Mouse (Mus musculus): Measurements from ENCODE around the gene Pygo2. TPM values are rescaled to one million over a fixed set of nuclear protein-coding genes. Genes with fewer than 3 reads are reported as not detected.

Gene Pygo2
- total and polyA plus RNA-seq, 3 experiments, result 12.5 to 15.3 (median 14.4) TPM

DNA sequence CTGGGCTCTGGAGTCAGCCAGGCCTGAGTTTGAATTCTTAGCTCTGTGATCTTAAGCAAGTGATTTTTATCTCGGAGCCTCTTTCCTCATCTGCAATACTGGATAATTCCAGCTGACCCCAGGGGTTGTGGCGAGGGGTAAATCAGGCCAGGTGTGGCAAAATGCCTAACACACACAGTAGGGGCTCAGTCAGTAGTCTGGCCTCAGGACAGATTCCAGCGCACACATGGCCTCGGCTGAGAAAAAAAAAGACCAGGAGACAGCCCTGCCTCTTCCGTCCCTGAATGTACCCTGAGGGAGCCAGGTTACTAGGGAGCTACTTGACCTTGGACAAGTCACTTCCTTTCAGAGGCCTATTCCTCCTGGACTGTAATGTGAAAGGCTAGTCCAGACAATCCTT, 47.1 kb upstream of the Pygo2 start:
- H3K79me2 ChIP-seq (replicated peaks; ENCODE audit: control insufficient read depth, insufficient read depth, low read length), result no peaks in the 10 kb centered on the region; the same call in 1 of the 2 replicates
- no peak overlapping the region for H3K9ac ChIP-seq (ENCODE audit: low read depth, low read length)
- no peak overlapping the region for H3K27ac ChIP-seq
- no peaks in the 10 kb centered on the region for H3K36me3 ChIP-seq (ENCODE audit: control insufficient read depth, insufficient read depth, low read length)
- no peak overlapping the region for H3K4me3 ChIP-seq
- WGBS, result 62% methylated on average over 5 of the region's 5 CpGs
- no peak for DNase-seq
- no peaks in the 10 kb centered on the region for H3K27me3 ChIP-seq (ENCODE audit: control insufficient read depth, insufficient read depth, low read length)
- intact Hi-C loops (cut with DNase I), result no loop called here
- H3K4me1 ChIP-seq (ENCODE audit: control insufficient read depth, insufficient read depth, low read length), result 0 out of 2 replicates have a peak, but pooled peaks cover 1% of the 10 kb centered on the region
- no peak for TF ChIP-seq CTCF (IDR thresholded peaks at IDR 0.05)
- no peak for TF ChIP-seq EP300 (IDR thresholded peaks at IDR 0.05; ENCODE audit: insufficient read depth, low read depth, low read length)
- no peak for TF ChIP-seq POLR2A (IDR thresholded peaks at IDR 0.05; ENCODE audit: insufficient read depth, low read depth, low read length)

DNA sequence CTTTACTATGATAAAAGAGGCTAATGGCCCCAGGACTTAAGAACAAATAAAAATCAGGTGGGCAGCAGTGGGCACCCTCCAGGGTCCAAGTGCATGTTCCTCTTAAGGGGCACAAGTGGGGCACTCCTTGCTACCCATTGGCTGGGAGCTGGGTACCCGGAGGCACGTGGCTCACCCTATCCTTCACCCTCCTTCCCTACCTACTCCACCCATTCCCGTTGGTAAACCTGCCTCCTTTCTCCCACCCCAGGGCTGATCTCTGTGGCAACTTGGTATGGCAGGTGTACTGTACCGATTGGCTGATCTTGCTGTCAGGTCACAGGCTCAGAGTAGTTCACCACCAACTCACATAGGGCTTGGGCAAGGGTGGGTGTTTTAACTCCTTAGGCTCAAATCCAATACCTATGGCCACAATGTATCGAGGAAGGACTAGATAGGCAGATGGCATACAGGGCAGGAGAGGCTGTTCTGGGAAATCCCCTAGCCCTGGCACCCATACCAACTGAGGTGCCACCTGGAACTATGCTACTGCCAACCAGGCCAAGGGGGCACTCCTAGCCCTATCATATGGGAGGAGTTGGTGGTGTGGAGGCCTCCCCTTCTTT, 46.3 kb upstream of the Pygo2 start:
- no peaks in the 10 kb centered on the region for H3K27me3 ChIP-seq (ENCODE audit: control insufficient read depth, insufficient read depth, low read length)
- H3K4me1 ChIP-seq (ENCODE audit: control insufficient read depth, insufficient read depth, low read length), result peaks cover 5% of the 10 kb centered on the region
- no peak overlapping the region for H3K27ac ChIP-seq
- H3K79me2 ChIP-seq (replicated peaks; ENCODE audit: control insufficient read depth, insufficient read depth, low read length), result no peaks in the 10 kb centered on the region; the same call in 1 of the 2 replicates
- 78% methylated on average over 5 of the region's 5 CpGs for WGBS
- no peak for DNase-seq
- H3K4me3 ChIP-seq, result no peak overlapping the region
- intact Hi-C loops (cut with DNase I), result no loop called here
- H3K36me3 ChIP-seq (ENCODE audit: control insufficient read depth, insufficient read depth, low read length), result no peaks in the 10 kb centered on the region
- H3K9ac ChIP-seq (ENCODE audit: low read depth, low read length), result no peak overlapping the region
- TF ChIP-seq POLR2A (IDR thresholded peaks at IDR 0.05; ENCODE audit: insufficient read depth, low read depth, low read length), result no peak
- TF ChIP-seq EP300 (IDR thresholded peaks at IDR 0.05; ENCODE audit: insufficient read depth, low read depth, low read length), result no peak
- TF ChIP-seq CTCF (IDR thresholded peaks at IDR 0.05), result no peak

DNA sequence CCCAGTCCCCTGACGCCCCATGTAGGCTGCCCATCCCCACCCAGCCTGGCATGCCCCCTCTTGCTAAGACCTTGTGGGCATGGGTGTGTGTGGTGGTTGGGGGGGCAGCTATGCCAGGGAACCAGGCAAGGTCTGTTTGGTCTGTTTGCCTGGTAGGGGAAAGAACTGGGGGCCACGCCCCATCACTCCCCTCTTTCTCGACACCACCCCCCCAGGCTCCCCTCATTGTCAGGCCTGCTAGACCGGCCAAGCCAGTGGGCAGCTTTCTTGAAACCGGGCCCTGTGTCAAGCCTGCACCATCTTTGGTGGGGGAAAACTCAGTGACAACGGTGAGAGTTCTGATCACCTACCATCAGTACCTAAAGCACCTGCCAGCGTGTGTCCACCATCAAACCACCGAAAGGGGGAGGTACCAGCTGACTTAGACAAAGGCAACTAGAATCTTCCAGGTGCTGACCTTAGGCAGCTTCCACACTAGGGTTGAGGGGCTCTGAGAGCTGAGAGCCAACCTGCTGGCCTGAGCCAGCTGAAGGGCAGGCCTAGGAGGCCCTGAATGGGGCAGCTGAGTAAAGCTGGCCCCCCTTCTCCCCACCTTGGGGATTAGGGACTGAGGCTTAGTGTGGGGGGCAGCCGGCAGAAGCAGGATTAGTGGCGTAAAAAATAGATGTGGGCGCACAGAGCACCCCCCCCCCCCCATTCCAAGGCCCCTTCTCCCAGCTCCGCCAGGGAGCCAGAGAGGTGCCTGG, 45.5 kb upstream of the Pygo2 start:
- Histone ChIP-seq H3K27ac (no peak overlapping the region), H3K9ac (ENCODE audit: low read depth, low read length) (no peak overlapping the region)
- intact Hi-C loops (cut with DNase I), result no loop called here

DNA sequence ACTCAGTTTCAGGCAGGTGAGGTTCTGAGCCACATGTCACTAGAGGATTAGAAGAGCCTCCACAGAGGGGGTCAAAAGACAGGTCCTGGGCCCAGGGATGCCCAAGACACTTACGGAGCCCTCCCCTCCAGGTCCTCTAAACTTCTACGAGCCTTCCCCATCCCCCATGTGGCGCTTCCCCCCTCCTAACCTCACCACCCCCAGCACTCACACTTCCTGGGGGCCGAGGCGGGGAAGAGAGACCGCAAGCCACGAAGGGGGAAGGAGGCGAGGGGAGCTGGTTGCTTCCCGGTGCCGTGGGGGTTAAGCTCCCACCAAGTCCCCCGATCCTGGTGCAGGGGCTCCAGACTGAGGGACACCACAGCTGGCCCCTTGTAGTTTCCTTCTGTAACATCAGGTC, 44.6 kb upstream of the Pygo2 start:
- no peak for DNase-seq
- intact Hi-C loops (cut with DNase I), result no loop called here
- no peak for TF ChIP-seq EP300 (IDR thresholded peaks at IDR 0.05; ENCODE audit: insufficient read depth, low read depth, low read length)
- TF ChIP-seq CTCF (IDR thresholded peaks at IDR 0.05), result no peak
- no peak for TF ChIP-seq POLR2A (IDR thresholded peaks at IDR 0.05; ENCODE audit: insufficient read depth, low read depth, low read length)
- Histone ChIP-seq H3K4me3 (no peak overlapping the region), H3K36me3 (ENCODE audit: control insufficient read depth, insufficient read depth, low read length) (no peaks in the 10 kb centered on the region), H3K27me3 (ENCODE audit: control insufficient read depth, insufficient read depth, low read length) (no peaks in the 10 kb centered on the region), H3K79me2 (replicated peaks; ENCODE audit: control insufficient read depth, insufficient read depth, low read length) (no peaks in the 10 kb centered on the region; the same call in 1 of the 2 replicates), H3K27ac (no peak overlapping the region), H3K9ac (ENCODE audit: low read depth, low read length) (no peak overlapping the region), H3K4me1 (ENCODE audit: control insufficient read depth, insufficient read depth, low read length) (peaks cover 10% of the 10 kb centered on the region)
- WGBS, result 67% methylated on average over 11 of the region's 11 CpGs

More for the DNA sequence above, 45.5 kb upstream of the Pygo2 start:
- Histone ChIP-seq H3K36me3 (ENCODE audit: control insufficient read depth, insufficient read depth, low read length) (no peaks in the 10 kb centered on the region), H3K79me2 (replicated peaks; ENCODE audit: control insufficient read depth, insufficient read depth, low read length) (no peaks in the 10 kb centered on the region; the same call in 1 of the 2 replicates), H3K27me3 (ENCODE audit: control insufficient read depth, insufficient read depth, low read length) (no peaks in the 10 kb centered on the region), H3K4me3 (no peak overlapping the region), H3K4me1 (ENCODE audit: control insufficient read depth, insufficient read depth, low read length) (peaks cover 7% of the 10 kb centered on the region)
- TF ChIP-seq EP300 (IDR thresholded peaks at IDR 0.05; ENCODE audit: insufficient read depth, low read depth, low read length) (no peak), CTCF (IDR thresholded peaks at IDR 0.05) (no peak), POLR2A (IDR thresholded peaks at IDR 0.05; ENCODE audit: insufficient read depth, low read depth, low read length) (no peak)
- 81% methylated on average over 12 of the region's 12 CpGs for WGBS
- no peak for DNase-seq

DNA sequence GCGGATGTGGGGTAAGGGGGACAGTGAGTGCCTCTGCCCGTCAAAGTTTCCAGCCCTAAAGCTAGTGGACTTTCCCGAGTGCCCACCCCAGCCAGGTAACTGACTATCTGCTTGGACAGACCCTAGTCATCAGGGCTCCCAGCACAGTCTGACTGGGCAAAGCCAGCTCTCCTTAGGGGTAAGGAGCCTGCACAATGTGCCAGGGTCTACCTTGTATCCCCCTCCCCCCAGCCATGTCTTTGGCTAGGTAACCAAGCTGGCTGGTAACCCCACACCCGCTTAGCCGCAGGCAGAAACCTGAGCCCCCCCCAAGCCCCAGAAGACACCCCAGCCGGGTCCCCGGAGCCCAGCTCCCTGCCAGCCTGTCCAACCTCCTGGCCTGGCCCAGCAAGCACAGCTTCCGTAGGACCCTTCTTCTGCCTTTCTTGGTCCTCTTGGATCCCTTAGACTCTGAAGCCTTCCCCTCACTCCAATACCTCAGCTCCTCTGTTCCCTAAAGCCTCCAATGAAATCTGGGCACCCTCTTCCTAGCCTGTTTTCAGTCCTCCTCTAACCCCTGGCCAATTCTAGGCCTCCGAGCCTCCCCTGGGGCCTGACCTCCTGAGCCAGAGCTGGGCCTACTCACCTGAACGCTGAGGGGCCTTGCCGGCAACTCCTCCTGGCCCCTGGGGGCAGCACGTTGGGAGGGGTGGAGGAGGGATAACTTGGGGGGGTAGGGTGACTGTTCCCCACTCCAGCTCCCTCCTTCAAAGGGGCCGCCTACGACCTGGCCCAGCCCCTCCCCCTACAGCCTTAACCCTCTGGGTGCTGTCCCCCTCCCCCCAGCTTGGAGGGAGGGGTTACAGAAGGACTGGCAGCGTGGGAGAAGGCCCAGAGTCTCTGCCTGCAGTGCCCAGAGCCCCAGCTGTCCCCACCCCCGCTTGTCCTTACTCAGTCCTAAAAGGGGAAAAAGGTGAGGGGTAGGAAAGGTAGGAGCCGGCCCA, 43.3 kb upstream of the Pygo2 start:
- Histone ChIP-seq H3K27ac (peak overlapping the region; percentile 94; the same call in 1 of the 2 replicates), H3K79me2 (replicated peaks; ENCODE audit: control insufficient read depth, insufficient read depth, low read length) (no peaks in the 10 kb centered on the region; the same call in 1 of the 2 replicates), H3K9ac (ENCODE audit: low read depth, low read length) (peak overlapping the region; percentile 2; the same call in 1 of the 2 replicates), H3K36me3 (ENCODE audit: control insufficient read depth, insufficient read depth, low read length) (no peaks in the 10 kb centered on the region), H3K4me3 (no peak overlapping the region), H3K4me1 (ENCODE audit: control insufficient read depth, insufficient read depth, low read length) (peaks cover 13% of the 10 kb centered on the region), H3K27me3 (ENCODE audit: control insufficient read depth, insufficient read depth, low read length) (no peaks in the 10 kb centered on the region)
- intact Hi-C loops (cut with DNase I), result no loop called here
- no peak for DNase-seq
- WGBS, result 73% methylated on average over 17 of the region's 17 CpGs
- TF ChIP-seq POLR2A (IDR thresholded peaks at IDR 0.05; ENCODE audit: insufficient read depth, low read depth, low read length), result no peak
- TF ChIP-seq EP300 (IDR thresholded peaks at IDR 0.05; ENCODE audit: insufficient read depth, low read depth, low read length), result no peak
- TF ChIP-seq CTCF (IDR thresholded peaks at IDR 0.05), result no peak

Data from heart, adult 2 months (tissue).